Mouse (Mus musculus) ES-E14 (cell line): ENCODE measurements at regions not wholly inside any gene's neighbourhood (a gene's known extent, or its start where the extent isn't known, plus 50 kb on each side); places are given as distances from the start of the nearest gene placed in this dataset.

Experiments used
- DNase-seq: peaks from one replicate; pipeline ENCODE4 v3.0.0-alpha.2; 2013; ENCODE audit warnings: low read depth, low spot score
- H3K27ac ChIP-seq: 2 replicates; pipeline ENCODE4 v1.5.1; 2012; ENCODE audit warnings: low read depth, mild to moderate bottlenecking, low read length, moderate library complexity, mixed read lengths; ENCODE audit not compliant: poor library complexity, insufficient read depth, severe bottlenecking
- H3K36me3 ChIP-seq: 2 replicates; pipeline ENCODE4 v1.6.1; 2012; ENCODE audit warnings: mild to moderate bottlenecking, low read length, moderate library complexity, mixed read lengths; ENCODE audit not compliant: control insufficient read depth, poor library complexity, insufficient read depth, severe bottlenecking
- H3K4me1 ChIP-seq, 2 experiments: fragments of 150-350 bp in 1 of 2; sonication (generic) in 1 of 2; 2 replicates each; pipeline ENCODE4 v1.6.1; 2012; ENCODE audit warnings: low read length in 2 of 2, mild to moderate bottlenecking in 1 of 2, mixed read lengths in 1 of 2; ENCODE audit not compliant: control insufficient read depth in 2 of 2, insufficient read depth in 2 of 2, poor library complexity in 1 of 2
- H3K4me3 ChIP-seq, 2 experiments: fragments of 150-350 bp in 1 of 2; sonication (generic) in 1 of 2; 2 replicates each; pipeline ENCODE4 v1.5.1; 2012; ENCODE audit warnings: low read length in 2 of 2, low read depth in 1 of 2, mild to moderate bottlenecking in 1 of 2, mixed read lengths in 1 of 2; ENCODE audit not compliant: insufficient read depth in 1 of 2, poor library complexity in 1 of 2, severe bottlenecking in 1 of 2
- H3K9ac ChIP-seq: 2 replicates; pipeline ENCODE4 v1.6.1; 2012; ENCODE audit warnings: low read depth, mild to moderate bottlenecking, low read length, mixed read lengths; ENCODE audit not compliant: poor library complexity, insufficient read depth, severe bottlenecking
- H3K9me3 ChIP-seq: fragments of 150-350 bp; sonication (generic); 2 replicates; pipeline ENCODE4 v1.6.1; 2012; ENCODE audit warnings: low read depth, mild to moderate bottlenecking, low read length; ENCODE audit not compliant: control insufficient read depth, insufficient read depth
- CHD2 ChIP-seq: IDR thresholded peaks from 2 replicates; pipeline ENCODE4 v1.6.1; 2014; ENCODE audit warnings: mild to moderate bottlenecking, low read depth, low read length, inconsistent platforms
- HCFC1 ChIP-seq: IDR thresholded peaks from 2 replicates; pipeline ENCODE4 v1.6.1; 2012; ENCODE audit warnings: low read length, inconsistent platforms, borderline replicate concordance; ENCODE audit not compliant: insufficient read depth
- MAFK ChIP-seq: IDR thresholded peaks from 2 replicates; pipeline ENCODE4 v1.6.1; 2014; ENCODE audit warnings: mild to moderate bottlenecking, low read depth, low read length, inconsistent platforms; ENCODE audit not compliant: insufficient read depth
- ZC3H11A ChIP-seq: IDR thresholded peaks from 2 replicates; pipeline ENCODE4 v1.6.1; 2012; ENCODE audit warnings: low read depth, mild to moderate bottlenecking, inconsistent platforms, low read length, borderline replicate concordance
- ZNF384 ChIP-seq: IDR thresholded peaks from 2 replicates; pipeline ENCODE4 v1.6.1; 2012; ENCODE audit warnings: low read depth, low read length, inconsistent platforms
- in situ Hi-C, 2 experiments: fragments of 600-800 bp; cut with MboI; formaldehyde crosslinking; loops; one replicate each; pipeline ENCODE4 v1.15.1; 2025; ENCODE audit warnings: low sequenced_read_pairs in 2 of 2, inconsistent platforms in 1 of 2; ENCODE audit not compliant: unreplicated experiment in 2 of 2

GRCm38 (mm10) chr16:31533196-31533777, 111.2 kb downstream of the Bdh1 start:
- no peak overlapping the region for H3K9ac ChIP-seq
- peaks cover 0 to 4% of the 10 kb centered on the region in 2 experiments; a peak in 1 of 4 replicates for H3K4me1 ChIP-seq
- no peak overlapping the region for H3K4me3 ChIP-seq
- H3K9me3 ChIP-seq, result no peaks in the 10 kb centered on the region
- TF ChIP-seq MAFK, result no peak
- no peak for TF ChIP-seq ZC3H11A
- TF ChIP-seq HCFC1, result no peak
- no peak for TF ChIP-seq ZNF384
- no peak for TF ChIP-seq CHD2
- DNase-seq, result no peak
- no peak overlapping the region for H3K27ac ChIP-seq
- no peaks in the 10 kb centered on the region for H3K36me3 ChIP-seq
- in situ Hi-C loops, result no loop called here

GRCm38 (mm10) chr16:31534923-31535523, 112.9 kb downstream of the Bdh1 start:
- Histone ChIP-seq H3K36me3 (no peaks in the 10 kb centered on the region), H3K27ac (no peak overlapping the region), H3K9me3 (no peaks in the 10 kb centered on the region), H3K9ac (no peak overlapping the region), H3K4me3 (no peak overlapping the region), H3K4me1 (peaks cover 0 to 4% of the 10 kb centered on the region in 2 experiments; a peak in 1 of 4 replicates)
- in situ Hi-C loops, result no loop called here
- TF ChIP-seq ZC3H11A (no peak), MAFK (no peak), CHD2 (no peak), ZNF384 (no peak), HCFC1 (no peak)
- no peak for DNase-seq

- no peak overlapping the region for H3K9ac ChIP-seq
- no peaks in the 10 kb centered on the region for H3K36me3 ChIP-seq
- in situ Hi-C loops, result no loop called here
- H3K27ac ChIP-seq, result no peak overlapping the region
- TF ChIP-seq HCFC1 (no peak), MAFK (no peak)
- no peak for DNase-seq
- no peak overlapping the region for H3K4me3 ChIP-seq
- H3K4me1 ChIP-seq, result peaks cover 0 to 6% of the 10 kb centered on the region in 2 experiments; a peak in 1 of 4 replicates
- no peaks in the 10 kb centered on the region for H3K9me3 ChIP-seq
Observed at GRCm38 (mm10) chr16:31536328-31536727, 114.2 kb downstream of the Bdh1 start.

GRCm38 (mm10) chr16:31538606-31539005, 116.5 kb downstream of the Bdh1 start:
- Histone ChIP-seq H3K9me3 (no peaks in the 10 kb centered on the region), H3K4me3 (no peak overlapping the region), H3K27ac (no peak overlapping the region), H3K36me3 (no peaks in the 10 kb centered on the region), H3K9ac (no peak overlapping the region), H3K4me1 (peaks cover 0 to 6% of the 10 kb centered on the region in 2 experiments; a peak in 1 of 4 replicates)
- no peak for DNase-seq
- in situ Hi-C loops, result no loop called here
- TF ChIP-seq MAFK (no peak), CHD2 (no peak), ZNF384 (no peak), ZC3H11A (no peak), HCFC1 (no peak)
